Mouse (Mus musculus) C2C12 (cell line): ENCODE data around the gene Ica1. TPM values are rescaled to one million over a fixed set of nuclear protein-coding genes. Genes with fewer than 3 reads are reported as not detected.

Experiments
- H3K27me3 ChIP-seq: one replicate; pipeline ENCODE4 v1.6.1; 2011; ENCODE audit not compliant: control insufficient read depth, insufficient read depth, insufficient read length
- H3K36me3 ChIP-seq: one replicate; pipeline ENCODE4 v1.6.1; 2011; ENCODE audit not compliant: control insufficient read depth, insufficient read depth
- H3K4me3 ChIP-seq: one replicate; pipeline ENCODE4 v1.5.1; 2011; ENCODE audit warnings: mild to moderate bottlenecking, control low read depth; ENCODE audit not compliant: poor library complexity, insufficient read depth, severe bottlenecking
- H3K79me2 ChIP-seq: one replicate; pipeline ENCODE4 v1.6.1; 2011; ENCODE audit not compliant: control insufficient read depth, insufficient read depth
- H3K79me3 ChIP-seq: one replicate; pipeline ENCODE4 v1.6.1; 2011; ENCODE audit warnings: low read depth, control low read depth
- H3ac ChIP-seq: one replicate; pipeline ENCODE3; 2011; ENCODE audit warnings: low read depth; ENCODE audit not compliant: control insufficient read depth, insufficient read length
- CEBPB ChIP-seq: IDR thresholded peaks from one replicate; pipeline ENCODE4 v1.6.1; 2011; ENCODE audit warnings: low read depth, mild to moderate bottlenecking, control low read depth, moderate library complexity
- CTCF ChIP-seq: IDR thresholded peaks from one replicate; pipeline ENCODE4 v1.5.1; 2011; ENCODE audit not compliant: control insufficient read depth, insufficient read depth, insufficient read length
- FOSL1 ChIP-seq: IDR thresholded peaks from one replicate; pipeline ENCODE4 v1.8.0; 2011; ENCODE audit warnings: mild to moderate bottlenecking, low read length; ENCODE audit not compliant: poor library complexity, insufficient read depth, severe bottlenecking
- MAX ChIP-seq: IDR thresholded peaks from one replicate; pipeline ENCODE4 v1.6.1; 2011; ENCODE audit warnings: mild to moderate bottlenecking, control low read depth
- MYOD1 ChIP-seq: IDR thresholded peaks from one replicate; pipeline ENCODE4 v1.6.1; 2011; ENCODE audit warnings: low read depth; ENCODE audit not compliant: control insufficient read depth, insufficient read length
- MYOG ChIP-seq: IDR thresholded peaks from one replicate; pipeline ENCODE4 v1.6.1; 2011; ENCODE audit not compliant: control insufficient read depth, insufficient read length; ENCODE audit errors: extremely low read depth
- USF1 ChIP-seq: IDR thresholded peaks from one replicate; pipeline ENCODE4 v1.6.1; 2011; ENCODE audit warnings: low read depth, mild to moderate bottlenecking, control low read depth, moderate library complexity
- polyA plus RNA-seq: library from polyadenylated mRNA; unstranded; fragments of >200 nt; fragmentation: generic; extraction: Trizol; gene quantifications from one replicate; pipeline ENCODE4 v1.2.1, GENCODE M21; 2012; ENCODE audit warnings: missing spikeins

The Ica1 gene
- polyA plus RNA-seq, 1 experiment, result 10.5 TPM

- H3ac ChIP-seq, result no peak overlapping the region
- H3K79me2 ChIP-seq, result no peaks in the 10 kb centered on the region
- TF ChIP-seq MYOD1 (no peak), MYOG (no peak), FOSL1 (no peak), MAX (no peak), CEBPB (no peak), CTCF (no peak), USF1 (no peak)
- H3K79me3 ChIP-seq, result no peaks in the 10 kb centered on the region
- H3K27me3 ChIP-seq, result no peaks in the 10 kb centered on the region
- H3K36me3 ChIP-seq, result no peaks in the 10 kb centered on the region
- H3K4me3 ChIP-seq, result no peak overlapping the region
These were observed 11.6 kb downstream of the Ica1 start for GRCm38 (mm10) chr6:8766652-8767051.

GRCm38 (mm10) chr6:8765801-8766200 lies 12.5 kb downstream of the Ica1 start:
- Histone ChIP-seq H3K4me3 (no peak overlapping the region), H3ac (no peak overlapping the region), H3K79me2 (no peaks in the 10 kb centered on the region), H3K27me3 (no peaks in the 10 kb centered on the region), H3K36me3 (no peaks in the 10 kb centered on the region), H3K79me3 (no peaks in the 10 kb centered on the region)
- no peak for TF ChIP-seq MAX

GRCm38 (mm10) chr6:8765064-8765463 lies 13.2 kb downstream of the Ica1 start:
- no peaks in the 10 kb centered on the region for H3K79me3 ChIP-seq
- TF ChIP-seq MYOD1 (no peak), CTCF (no peak), MAX (no peak), USF1 (no peak), CEBPB (no peak)
- no peak overlapping the region for H3K4me3 ChIP-seq
- no peaks in the 10 kb centered on the region for H3K79me2 ChIP-seq
- no peaks in the 10 kb centered on the region for H3K36me3 ChIP-seq
- H3K27me3 ChIP-seq, result no peaks in the 10 kb centered on the region
- H3ac ChIP-seq, result no peak overlapping the region

GRCm38 (mm10) chr6:8760708-8761294 lies 17.5 kb downstream of the Ica1 start:
- Histone ChIP-seq H3K79me2 (no peaks in the 10 kb centered on the region), H3K36me3 (no peaks in the 10 kb centered on the region), H3K4me3 (no peak overlapping the region), H3ac (no peak overlapping the region), H3K27me3 (no peaks in the 10 kb centered on the region), H3K79me3 (no peaks in the 10 kb centered on the region)
- TF ChIP-seq MYOG (no peak), FOSL1 (no peak), CTCF (no peak), CEBPB (no peak), USF1 (no peak), MYOD1 (no peak), MAX (no peak)

- Histone ChIP-seq H3K79me3 (no peaks in the 10 kb centered on the region), H3K79me2 (no peaks in the 10 kb centered on the region), H3K4me3 (no peak overlapping the region), H3K36me3 (no peaks in the 10 kb centered on the region), H3K27me3 (no peaks in the 10 kb centered on the region), H3ac (no peak overlapping the region)
- TF ChIP-seq MYOG (no peak), CTCF (no peak), USF1 (no peak), CEBPB (no peak), MYOD1 (no peak), MAX (no peak), FOSL1 (no peak)
These were observed 18.4 kb downstream of the Ica1 start for GRCm38 (mm10) chr6:8759901-8760300.

- no peak overlapping the region for H3ac ChIP-seq
- no peak overlapping the region for H3K4me3 ChIP-seq
- no peaks in the 10 kb centered on the region for H3K79me3 ChIP-seq
- H3K27me3 ChIP-seq, result no peaks in the 10 kb centered on the region
- peaks cover 9% of the 10 kb centered on the region for H3K36me3 ChIP-seq
- no peaks in the 10 kb centered on the region for H3K79me2 ChIP-seq
- no peak for TF ChIP-seq FOSL1
- TF ChIP-seq USF1, result no peak
- no peak for TF ChIP-seq MYOG
- no peak for TF ChIP-seq CTCF
- TF ChIP-seq CEBPB, result no peak
- no peak for TF ChIP-seq MYOD1
- TF ChIP-seq MAX, result no peak
These were observed 22.5 kb downstream of the Ica1 start for GRCm38 (mm10) chr6:8755760-8756276.
